9 mouse cellular contexts compared by ENCODE assay signal in the genomic region with DNA sequence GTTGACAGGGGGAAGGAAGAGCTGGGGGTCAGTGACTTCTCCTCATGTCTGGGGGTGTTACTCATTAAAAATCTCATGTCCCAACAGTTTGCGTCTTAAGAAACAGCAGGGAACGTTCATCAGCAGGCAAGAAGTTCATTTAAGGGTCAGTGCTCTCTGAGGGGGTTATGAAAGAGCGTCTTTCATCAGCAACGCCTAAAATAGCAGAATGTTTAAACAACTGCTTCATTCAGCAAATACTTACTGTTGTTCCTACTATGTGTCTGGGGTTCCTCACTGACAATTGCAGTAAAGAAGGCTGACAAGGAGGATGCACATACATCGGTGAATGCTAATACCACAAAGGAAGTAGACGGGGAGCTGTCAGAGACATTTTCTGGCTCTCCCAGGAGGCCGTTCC.
DNase-seq lines count a peak whose midpoint lies in the region; ATAC-seq lines count a peak whose summit lies in the region.
"Had no signal": no experiment of that assay in that cellular context is flagged by ENCODE, and none has a peak within 500 bp of the region (broad histone marks: within the 10 kb centered on the region; RNA-seq: fewer than 3 reads in every experiment).

No protein-coding gene starts in this region.

- DNase-seq in heart, adult 18-20 months: peak; percentile 35 to 71
- DNase-seq in NIH3T3 (ENCODE audit: low read depth): peak; percentile 17
- DNase-seq in heart, postnatal 10 days: peak; percentile 41 to 50
- DNase-seq in testis, postnatal 14 days (ENCODE audit: low spot score): no peak
- no peak for DNase-seq in left cerebral cortex, adult 8-10 months (ENCODE audit: low spot score in 2 of 2)

- H3K4me1 ChIP-seq in heart, embryonic 11.5 days (ENCODE audit: control insufficient read depth, insufficient read depth, low read length): peaks cover 4% of the 10 kb centered on the region

- H3K4me3 ChIP-seq in heart, embryonic 11.5 days (ENCODE audit: low read depth, low read length): no peak overlapping the region

- no peaks in the 10 kb centered on the region for H3K9me3 ChIP-seq in heart, embryonic 11.5 days (replicated peaks; ENCODE audit: control insufficient read depth, low read length)

- 23% methylated on average over 7 of the region's 7 CpGs for WGBS in heart, embryonic 11.5 days (ENCODE audit: insufficient replicate concordance)

- H3K9ac ChIP-seq in heart, embryonic 11.5 days (ENCODE audit: low read depth, low read length): no peak overlapping the region

- H3K4me2 ChIP-seq in heart, embryonic 11.5 days: no peak overlapping the region

- no peaks in the 10 kb centered on the region for H3K36me3 ChIP-seq in heart, embryonic 11.5 days (ENCODE audit: control insufficient read depth, insufficient read depth, low read length)

- no peak for ATAC-seq in heart, embryonic 11.5 days (replicated peaks; ENCODE audit: insufficient number of reproducible peaks, low FRiP score, low TSS enrichment)
- peak; percentile 92 for ATAC-seq in megakaryocyte, adult 5-6 weeks (ENCODE audit: poor library complexity, severe bottlenecking)
- no peak for ATAC-seq in erythroblast, adult 5-6 weeks (replicated peaks; ENCODE audit: low FRiP score, poor library complexity, severe bottlenecking)
- ATAC-seq: inflammation-experienced regulatory T-cells, adult 6 months had no signal

- no peak overlapping the region for H3K27ac ChIP-seq in heart, embryonic 11.5 days (ENCODE audit: low read depth, low read length)

- intact Hi-C loops in heart, postnatal 10 days (cut with DNase I): no loop called here

- no peaks in the 10 kb centered on the region for H3K27me3 ChIP-seq in heart, embryonic 11.5 days (ENCODE audit: control insufficient read depth, insufficient read depth, low read length)

Comparison
In these comparisons a context has a peak if more than half of its experiments do, and no peak if none do; other contexts are left out.
1. DNase-seq: peak in heart, adult 18-20 months (2 of 2), NIH3T3 (single experiment) and heart, postnatal 10 days (2 of 2); none in testis, postnatal 14 days (single experiment) and left cerebral cortex, adult 8-10 months (0 of 2).